ENCODE assay signal across 10 mouse cellular contexts in genomic region chr10:93375771-93376170, GRCm38 (mm10).
DNase-seq lines count a peak whose midpoint lies in the region; ATAC-seq and TF ChIP-seq lines count a peak whose summit lies in the region.
"Had no signal": no experiment of that assay in that cellular context is flagged by ENCODE, and none has a peak within 500 bp of the region (broad histone marks: within the 10 kb centered on the region; RNA-seq: fewer than 3 reads in every experiment).

No protein-coding gene starts in this region.

- H3K4me3 ChIP-seq in hindbrain, embryonic 10.5 days = no peak overlapping the region
- no peak overlapping the region for H3K4me3 ChIP-seq in hindbrain, embryonic 14.5 days (replicated peaks; ENCODE audit: low read length)
- H3K4me3 ChIP-seq in lung, postnatal 0 days (ENCODE audit: low read depth, low read length) = no peak overlapping the region
- no peak overlapping the region for H3K4me3 ChIP-seq in heart, postnatal 0 days (ENCODE audit: low read depth, low read length)
- H3K4me3 ChIP-seq in liver, embryonic 15.5 days (replicated peaks) = no peak overlapping the region
- H3K4me3 ChIP-seq: layer of hippocampus, adult 2 months had no signal

- no peak for ATAC-seq in hindbrain, embryonic 14.5 days (ENCODE audit: low FRiP score)
- ATAC-seq in lung, postnatal 0 days = no peak
- no peak for ATAC-seq in heart, postnatal 0 days (ENCODE audit: insufficient read depth, low read depth)
- no peak for ATAC-seq in liver, embryonic 15.5 days (ENCODE audit: insufficient read depth)
- ATAC-seq: forebrain, postnatal 0 days had no signal

- no peaks in the 10 kb centered on the region for H3K36me3 ChIP-seq in hindbrain, embryonic 10.5 days
- no peaks in the 10 kb centered on the region for H3K36me3 ChIP-seq in hindbrain, embryonic 14.5 days (replicated peaks; ENCODE audit: control insufficient read depth, insufficient read depth)
- no peaks in the 10 kb centered on the region for H3K36me3 ChIP-seq in lung, postnatal 0 days (ENCODE audit: insufficient read depth, low read length)
- no peaks in the 10 kb centered on the region for H3K36me3 ChIP-seq in heart, postnatal 0 days (replicated peaks; ENCODE audit: control insufficient read depth, insufficient read depth, low read length)
- H3K36me3 ChIP-seq in liver, embryonic 15.5 days (replicated peaks) = no peaks in the 10 kb centered on the region

- H3K27me3 ChIP-seq in hindbrain, embryonic 10.5 days (ENCODE audit: insufficient read depth, poor library complexity, severe bottlenecking) = no peaks in the 10 kb centered on the region
- no peaks in the 10 kb centered on the region for H3K27me3 ChIP-seq in hindbrain, embryonic 14.5 days (ENCODE audit: control insufficient read depth, insufficient read depth, low read length)
- no peaks in the 10 kb centered on the region for H3K27me3 ChIP-seq in lung, postnatal 0 days (replicated peaks; ENCODE audit: insufficient read depth, low read length)
- no peaks in the 10 kb centered on the region for H3K27me3 ChIP-seq in heart, postnatal 0 days (ENCODE audit: control insufficient read depth, insufficient read depth, low read length)
- H3K27me3 ChIP-seq in liver, embryonic 15.5 days = no peaks in the 10 kb centered on the region

- 80% methylated on average over 4 of the region's 4 CpGs for WGBS in hindbrain, embryonic 10.5 days
- WGBS in hindbrain, embryonic 14.5 days = 82% methylated on average over 4 of the region's 4 CpGs
- WGBS in lung, postnatal 0 days = 55% methylated on average over 4 of the region's 4 CpGs
- 60% methylated on average over 4 of the region's 4 CpGs for WGBS in heart, postnatal 0 days
- 45% methylated on average over 4 of the region's 4 CpGs for WGBS in liver, embryonic 15.5 days (ENCODE audit: insufficient replicate concordance)

- no peak for DNase-seq in hindbrain, embryonic 10.5 days (ENCODE audit: low spot score)
- no peak for DNase-seq in hindbrain, embryonic 14.5 days (ENCODE audit: low spot score)
- DNase-seq in lung, postnatal 0 days (ENCODE audit: low spot score) = no peak
- DNase-seq in lung, postnatal 14 days = no peak
- DNase-seq in heart, postnatal 0 days (ENCODE audit: low spot score) = no peak
- DNase-seq in frontal cortex, postnatal 36 days (ENCODE audit: low spot score in 2 of 2) = no peak
- DNase-seq: cerebellum, adult 8-10 months; forebrain, postnatal 0 days had no signal

- peaks cover 23% of the 10 kb centered on the region for H3K4me1 ChIP-seq in hindbrain, embryonic 10.5 days (replicated peaks)
- no peaks in the 10 kb centered on the region for H3K4me1 ChIP-seq in hindbrain, embryonic 14.5 days (replicated peaks; ENCODE audit: control insufficient read depth, insufficient read depth, low read length)
- no peaks in the 10 kb centered on the region for H3K4me1 ChIP-seq in lung, postnatal 0 days (ENCODE audit: insufficient read depth, low read depth, low read length)
- H3K4me1 ChIP-seq in heart, postnatal 0 days (ENCODE audit: control insufficient read depth, insufficient read depth) = no peaks in the 10 kb centered on the region
- H3K4me1 ChIP-seq in liver, embryonic 15.5 days (replicated peaks) = peaks cover 11% of the 10 kb centered on the region

- no peak for TF ChIP-seq EP300 in lung, postnatal 0 days (IDR thresholded peaks at IDR 0.05)
- no peak for TF ChIP-seq EP300 in heart, postnatal 0 days (IDR thresholded peaks at IDR 0.05; ENCODE audit: low read depth)

- no peaks in the 10 kb centered on the region for H3K9me3 ChIP-seq in hindbrain, embryonic 10.5 days
- no peaks in the 10 kb centered on the region for H3K9me3 ChIP-seq in hindbrain, embryonic 14.5 days (ENCODE audit: control insufficient read depth, low read length)
- H3K9me3 ChIP-seq in lung, postnatal 0 days (ENCODE audit: low read length) = no peaks in the 10 kb centered on the region
- H3K9me3 ChIP-seq in heart, postnatal 0 days (replicated peaks; ENCODE audit: control insufficient read depth, low read length) = no peaks in the 10 kb centered on the region
- H3K9me3 ChIP-seq in liver, embryonic 15.5 days (replicated peaks) = no peaks in the 10 kb centered on the region

- H3K4me2 ChIP-seq in hindbrain, embryonic 14.5 days (replicated peaks) = no peak overlapping the region
- H3K4me2 ChIP-seq in lung, postnatal 0 days (replicated peaks; ENCODE audit: low read depth, low read length) = no peak overlapping the region
- H3K4me2 ChIP-seq in heart, postnatal 0 days (ENCODE audit: low read depth, low read length) = no peak overlapping the region
- H3K4me2 ChIP-seq in liver, embryonic 15.5 days = no peak overlapping the region

- H3K9ac ChIP-seq in hindbrain, embryonic 14.5 days = no peak overlapping the region
- no peak overlapping the region for H3K9ac ChIP-seq in lung, postnatal 0 days (replicated peaks; ENCODE audit: low read depth)
- no peak overlapping the region for H3K9ac ChIP-seq in heart, postnatal 0 days (replicated peaks; ENCODE audit: low read depth, low read length)
- H3K9ac ChIP-seq in liver, embryonic 15.5 days = no peak overlapping the region
- H3K9ac ChIP-seq: forebrain, postnatal 0 days had no signal

- no peak for TF ChIP-seq CTCF in lung, postnatal 0 days (IDR thresholded peaks at IDR 0.05)
- no peak for TF ChIP-seq CTCF in heart, postnatal 0 days (IDR thresholded peaks at IDR 0.05; ENCODE audit: low read depth)

- H3K27ac ChIP-seq in hindbrain, embryonic 10.5 days = peak overlapping the region; percentile 13; the same call in 1 of the 2 replicates
- no peak overlapping the region for H3K27ac ChIP-seq in hindbrain, embryonic 14.5 days
- H3K27ac ChIP-seq in lung, postnatal 0 days (ENCODE audit: low read length) = peak overlapping the region; percentile 85
- peak overlapping the region; percentile 88 for H3K27ac ChIP-seq in heart, postnatal 0 days (ENCODE audit: low read depth)
- 0 out of 2 replicates have a peak overlapping the region, but pooled peaks have one; percentile 29 for H3K27ac ChIP-seq in liver, embryonic 15.5 days (replicated peaks)
- H3K27ac ChIP-seq: layer of hippocampus, adult 2 months had no signal
